Mouse (Mus musculus) CD8-positive naive resting alpha-beta T cell, adult 2 months (primary cell): ENCODE results near the gene Fate1.
"Not testable (repeated sequence)": the region's sequence is repeated elsewhere in the genome, so short reads cannot be mapped to it uniquely, and the experiment has no call there.

Source experiments
- DNase-seq, 2 experiments: peaks; one replicate each; pipeline ENCODE4 v3.0.0; 2022; ENCODE audit warnings: low read depth in 2 of 2, low spot score in 2 of 2

Fate1 gene

GRCm38 (mm10) chrX:71972686-71973085 is at the start of gene Fate1:
TSS of gene Fate1 (plus strand) at chrX:71972986.
- no peak for DNase-seq

GRCm38 (mm10) chrX:71946631-71947030 is 26.2 kb upstream of the Fate1 start:
- no peak for DNase-seq

GRCm38 (mm10) chrX:71958366-71958765 is 14.4 kb upstream of the Fate1 start:
- DNase-seq, result no peak

GRCm38 (mm10) chrX:71962073-71963051 is 10.4 kb upstream of the Fate1 start, which contains the start of gene Prrg3:
TSS of gene Prrg3 (plus strand) at chrX:71962624.
- DNase-seq, result no peak

GRCm38 (mm10) chrX:71963275-71963912 is 9.4 kb upstream of the Fate1 start:
- DNase-seq, result no peak

GRCm38 (mm10) chrX:71968216-71968615 is 4.6 kb upstream of the Fate1 start:
- DNase-seq, result no peak

- no peak for DNase-seq
Measured at GRCm38 (mm10) chrX:71968816-71969215, 4.0 kb upstream of the Fate1 start.

GRCm38 (mm10) chrX:71971325-71971724 is 1.5 kb upstream of the Fate1 start:
- no peak for DNase-seq

- not testable (repeated sequence) for DNase-seq
Measured at GRCm38 (mm10) chrX:71977681-71978080, 4.9 kb downstream of the Fate1 start.

- DNase-seq, result no peak
Measured at GRCm38 (mm10) chrX:71980443-71980842, 7.7 kb downstream of the Fate1 start.

GRCm38 (mm10) chrX:71981322-71981721 is 8.5 kb downstream of the Fate1 start:
- DNase-seq, result no peak

GRCm38 (mm10) chrX:71983205-71983604 is 10.4 kb downstream of the Fate1 start:
- no peak for DNase-seq

GRCm38 (mm10) chrX:71983775-71984174 is 11.0 kb downstream of the Fate1 start:
- no peak for DNase-seq

- DNase-seq, result no peak
Measured at GRCm38 (mm10) chrX:71991549-71991948, 18.8 kb downstream of the Fate1 start, which contains the start of gene Cnga2. TSS of gene Cnga2 (plus strand) at chrX:71991849.

GRCm38 (mm10) chrX:71995972-71996371 is 23.2 kb downstream of the Fate1 start:
- no peak for DNase-seq

- no peak for DNase-seq
Measured at GRCm38 (mm10) chrX:72009930-72010329, 37.1 kb downstream of the Fate1 start.

- DNase-seq, result no peak
Measured at GRCm38 (mm10) chrX:72012236-72012635, 39.5 kb downstream of the Fate1 start.

GRCm38 (mm10) chrX:72012804-72013203 is 40.0 kb downstream of the Fate1 start:
- no peak for DNase-seq

GRCm38 (mm10) chrX:72022241-72022640 is 49.5 kb downstream of the Fate1 start:
- DNase-seq, result no peak

- DNase-seq, result no peak
Measured at GRCm38 (mm10) chrX:72022750-72023398, 50.1 kb downstream of the Fate1 start.

- no peak for DNase-seq
Measured at GRCm38 (mm10) chrX:72023542-72023941, 50.8 kb downstream of the Fate1 start.
